Mouse (Mus musculus) embryonic facial prominence, embryonic 10.5 days (tissue): ENCODE measurements at regions not wholly inside any gene's neighbourhood (a gene's known extent, or its start where the extent isn't known, plus 50 kb on each side); places are given as distances from the start of the nearest gene placed in this dataset.
A peak's percentile ranks its signal among the peaks of the same experiment; 100 is the strongest.

ENCODE experiments used
- DNase-seq: peaks from one replicate; pipeline ENCODE4 v3.0.0-alpha.2; 2017; ENCODE audit warnings: low spot score
- H3K27ac ChIP-seq: fragments of 300-500 bp; sonication (generic); replicated peaks from 2 replicates; pipeline ENCODE4 v1.5.1; 2016; ENCODE audit warnings: mild to moderate bottlenecking
- H3K27me3 ChIP-seq: fragments of 300-500 bp; sonication (generic); replicated peaks from 2 replicates; pipeline ENCODE4 v1.6.1; 2016; ENCODE audit warnings: low read depth, mild to moderate bottlenecking; ENCODE audit not compliant: poor library complexity, severe bottlenecking
- H3K36me3 ChIP-seq: fragments of 300-500 bp; sonication (generic); replicated peaks from 2 replicates; pipeline ENCODE4 v1.6.1; 2016; ENCODE audit warnings: mild to moderate bottlenecking, moderate library complexity
- H3K4me1 ChIP-seq: fragments of 300-500 bp; sonication (generic); 2 replicates; pipeline ENCODE4 v1.6.1; 2016
- H3K4me3 ChIP-seq: fragments of 300-500 bp; sonication (generic); 2 replicates; pipeline ENCODE4 v1.5.1; 2016; ENCODE audit warnings: mild to moderate bottlenecking, moderate library complexity
- H3K9me3 ChIP-seq: fragments of 300-500 bp; sonication (generic); 2 replicates; pipeline ENCODE4 v1.6.1; 2016; ENCODE audit warnings: mild to moderate bottlenecking
- WGBS: fragments of 180-500 bp; shearing (Covaris S2); methylation state at CpG from one replicate; pipeline ENCODE4 v1.1.7; 2016; 5-methylcytosine and 5-hydroxymethylcytosine counted together

DNA sequence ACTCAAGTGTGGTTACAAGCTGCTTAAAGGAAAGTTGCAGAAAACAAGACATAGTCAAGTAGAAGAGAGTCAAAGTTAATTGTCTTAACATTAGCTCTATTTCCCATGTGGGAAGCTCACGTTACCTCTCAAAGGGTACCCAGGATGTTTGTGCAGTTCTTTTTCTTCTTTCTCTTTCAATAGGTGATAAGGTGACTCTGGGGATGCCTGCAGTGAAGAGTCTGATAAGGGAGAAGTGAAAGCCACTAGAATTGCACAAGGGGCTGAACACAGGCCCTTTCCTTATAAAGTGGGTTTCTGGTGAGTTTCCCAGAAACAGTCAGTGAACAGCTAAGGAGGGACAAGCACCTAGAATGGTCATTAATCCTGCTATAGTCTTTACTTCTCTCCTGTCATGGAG, 98.6 kb upstream of the Slc4a7 start:
- Histone ChIP-seq H3K9me3 (no peaks in the 10 kb centered on the region), H3K4me3 (no peak overlapping the region), H3K4me1 (peaks cover 2% of the 10 kb centered on the region; the same call in 1 of the 2 replicates), H3K27ac (no peak overlapping the region), H3K27me3 (no peaks in the 10 kb centered on the region), H3K36me3 (no peaks in the 10 kb centered on the region)
- DNase-seq = no peak
- WGBS = 88% methylated on average over 1 of the region's 1 CpGs

DNA sequence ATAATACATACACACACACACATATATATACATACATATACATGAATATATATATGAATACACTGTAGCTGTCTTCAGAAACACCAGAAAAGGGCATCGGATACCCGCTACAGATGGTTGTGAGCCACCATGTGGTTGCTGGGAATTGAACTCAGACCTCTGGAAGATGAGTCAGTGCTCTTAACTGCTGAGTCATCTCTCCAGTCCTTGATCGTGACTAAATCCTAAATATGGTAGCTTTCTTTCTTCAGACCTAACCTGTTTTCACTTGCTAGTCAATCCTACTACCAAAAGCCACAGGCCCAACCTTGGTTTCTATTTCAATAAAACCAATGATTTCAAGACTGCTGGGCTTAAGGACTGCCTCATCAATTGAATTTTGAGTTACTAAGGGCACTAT, 95.0 kb upstream of the Slc4a7 start:
- Histone ChIP-seq H3K9me3 (no peaks in the 10 kb centered on the region), H3K27me3 (no peaks in the 10 kb centered on the region), H3K36me3 (no peaks in the 10 kb centered on the region), H3K27ac (no peak overlapping the region), H3K4me3 (no peak overlapping the region), H3K4me1 (no peaks in the 10 kb centered on the region)
- no peak for DNase-seq
- 87% methylated on average over 3 of the region's 3 CpGs for WGBS

DNA sequence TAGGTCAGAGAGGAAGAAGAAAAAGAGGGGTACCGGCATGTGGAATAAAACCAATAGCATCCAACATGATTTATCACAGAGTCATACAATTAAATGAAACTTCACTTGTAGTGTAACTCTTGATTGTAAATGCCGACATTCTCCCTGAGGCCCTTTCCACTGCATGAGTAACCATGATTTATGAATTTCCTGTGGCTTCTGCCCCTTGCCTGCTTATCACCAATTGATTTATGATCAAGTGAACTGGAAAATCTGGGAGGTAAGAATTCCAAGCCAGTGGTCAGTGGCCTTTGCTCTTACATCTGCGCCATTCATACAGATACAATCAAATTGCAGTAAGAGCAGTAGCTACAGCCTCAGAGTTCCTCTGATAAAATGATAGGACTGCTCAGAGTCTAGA, 89.8 kb upstream of the Slc4a7 start:
- Histone ChIP-seq H3K27me3 (no peaks in the 10 kb centered on the region), H3K27ac (no peak overlapping the region), H3K9me3 (no peaks in the 10 kb centered on the region), H3K36me3 (no peaks in the 10 kb centered on the region), H3K4me3 (no peak overlapping the region), H3K4me1 (no peaks in the 10 kb centered on the region)
- no peak for DNase-seq
- 87% methylated on average over 3 of the region's 3 CpGs for WGBS

DNA sequence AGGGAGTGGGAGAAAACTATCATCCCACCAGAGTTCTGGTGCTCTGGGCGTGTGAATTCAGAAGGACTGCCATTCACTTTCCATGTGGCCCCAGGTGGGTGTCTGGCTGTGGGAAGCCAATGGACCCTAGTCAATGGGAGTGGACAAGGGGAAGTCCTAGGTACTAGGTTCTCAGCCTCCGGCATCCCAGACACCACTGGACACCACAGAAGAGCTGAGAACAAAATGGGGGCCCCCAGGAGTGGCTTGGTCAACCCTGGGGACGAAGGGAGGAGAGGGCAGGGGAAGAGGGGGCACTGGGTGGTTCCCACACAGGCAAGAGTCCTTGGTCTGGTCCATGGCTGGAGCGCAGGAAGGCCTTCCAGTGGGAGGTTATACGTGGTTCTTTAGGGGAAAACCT, 81.8 kb upstream of the Slc4a7 start:
- 84% methylated on average over 5 of the region's 5 CpGs for WGBS
- H3K27me3 ChIP-seq = no peaks in the 10 kb centered on the region
- no peak overlapping the region for H3K27ac ChIP-seq
- no peaks in the 10 kb centered on the region for H3K36me3 ChIP-seq
- H3K4me1 ChIP-seq = no peaks in the 10 kb centered on the region
- H3K4me3 ChIP-seq = no peak overlapping the region
- no peak for DNase-seq
- H3K9me3 ChIP-seq = peaks cover 3% of the 10 kb centered on the region; the same call in 1 of the 2 replicates

DNA sequence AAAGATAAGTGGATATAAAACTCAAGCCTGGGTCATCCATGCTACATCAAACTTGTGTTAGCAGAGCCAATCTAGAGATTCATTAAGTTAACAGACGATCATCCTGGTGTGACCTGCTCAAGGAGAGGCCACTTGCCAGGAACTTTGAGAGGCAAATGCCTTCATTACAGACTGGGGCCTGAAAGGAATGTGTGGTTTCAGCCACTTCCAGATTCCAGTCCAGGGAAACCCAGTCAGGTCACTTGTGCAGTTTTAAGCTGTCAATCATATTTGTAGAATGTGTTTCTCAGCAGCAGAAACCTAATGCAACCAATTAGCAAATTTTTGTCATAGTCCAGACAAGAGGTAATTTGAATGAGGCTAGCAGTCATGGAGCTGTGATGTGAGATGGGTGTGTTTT, 73.4 kb upstream of the Slc4a7 start:
- 68% methylated on average over 1 of the region's 1 CpGs for WGBS
- H3K36me3 ChIP-seq = no peaks in the 10 kb centered on the region
- peaks cover 20% of the 10 kb centered on the region for H3K4me1 ChIP-seq
- H3K27me3 ChIP-seq = no peaks in the 10 kb centered on the region; the same call in 1 of the 2 replicates
- no peak overlapping the region for H3K4me3 ChIP-seq
- no peaks in the 10 kb centered on the region for H3K9me3 ChIP-seq
- DNase-seq = no peak
- no peak overlapping the region for H3K27ac ChIP-seq

DNA sequence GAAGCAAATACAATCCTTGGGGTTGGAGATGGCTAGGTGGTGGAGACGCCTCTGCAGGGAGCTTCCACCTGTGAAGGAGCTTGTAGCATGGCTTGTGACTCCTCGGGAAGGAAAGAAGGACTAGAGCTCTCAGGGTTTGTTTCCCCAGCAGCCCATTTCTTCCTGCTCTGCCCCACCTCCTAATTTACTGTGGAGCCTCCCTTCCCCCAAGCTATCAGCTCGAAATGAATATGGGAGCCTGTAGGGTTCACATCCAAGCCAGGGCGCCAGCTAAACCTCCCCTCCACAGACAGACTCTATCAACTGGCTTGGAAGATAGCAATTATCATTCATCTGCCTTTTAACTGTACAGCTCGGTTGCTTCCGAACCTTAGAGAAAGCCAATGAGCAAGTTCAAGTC, 70.3 kb upstream of the Slc4a7 start:
- WGBS = 45% methylated on average over 6 of the region's 6 CpGs
- Histone ChIP-seq H3K27me3 (no peaks in the 10 kb centered on the region; the same call in 1 of the 2 replicates), H3K36me3 (no peaks in the 10 kb centered on the region), H3K4me1 (peaks cover 27% of the 10 kb centered on the region), H3K9me3 (no peaks in the 10 kb centered on the region), H3K27ac (peak overlapping the region; percentile 44; the same call in 1 of the 2 replicates), H3K4me3 (no peak overlapping the region)
- DNase-seq = no peak

DNA sequence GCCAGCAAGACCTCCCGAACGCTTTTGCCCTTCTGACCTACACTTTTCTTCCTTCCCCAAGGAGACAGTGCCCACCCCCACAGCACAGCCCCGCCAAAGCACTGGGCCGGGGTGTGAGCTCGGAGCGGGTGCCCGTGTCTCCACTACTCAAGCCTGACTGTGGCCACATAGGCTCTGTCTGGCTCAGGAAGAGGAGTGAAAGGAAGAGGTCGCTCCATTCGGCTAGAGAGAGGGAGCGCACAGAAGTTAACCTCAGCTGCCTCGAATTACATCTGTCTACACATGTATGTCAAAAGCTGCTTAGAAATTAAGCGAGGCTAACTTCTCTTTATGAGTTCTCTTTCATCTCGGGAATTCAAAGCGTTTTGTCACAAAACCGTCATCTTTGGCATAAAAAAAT, 69.6 kb upstream of the Slc4a7 start:
- Histone ChIP-seq H3K27ac (peak overlapping the region; percentile 79), H3K36me3 (no peaks in the 10 kb centered on the region), H3K27me3 (no peaks in the 10 kb centered on the region; the same call in 1 of the 2 replicates), H3K4me3 (peak overlapping the region; percentile 51), H3K9me3 (no peaks in the 10 kb centered on the region), H3K4me1 (peaks cover 27% of the 10 kb centered on the region)
- DNase-seq = peak; percentile 58
- WGBS = under 1% methylated on average over 15 of the region's 15 CpGs

DNA sequence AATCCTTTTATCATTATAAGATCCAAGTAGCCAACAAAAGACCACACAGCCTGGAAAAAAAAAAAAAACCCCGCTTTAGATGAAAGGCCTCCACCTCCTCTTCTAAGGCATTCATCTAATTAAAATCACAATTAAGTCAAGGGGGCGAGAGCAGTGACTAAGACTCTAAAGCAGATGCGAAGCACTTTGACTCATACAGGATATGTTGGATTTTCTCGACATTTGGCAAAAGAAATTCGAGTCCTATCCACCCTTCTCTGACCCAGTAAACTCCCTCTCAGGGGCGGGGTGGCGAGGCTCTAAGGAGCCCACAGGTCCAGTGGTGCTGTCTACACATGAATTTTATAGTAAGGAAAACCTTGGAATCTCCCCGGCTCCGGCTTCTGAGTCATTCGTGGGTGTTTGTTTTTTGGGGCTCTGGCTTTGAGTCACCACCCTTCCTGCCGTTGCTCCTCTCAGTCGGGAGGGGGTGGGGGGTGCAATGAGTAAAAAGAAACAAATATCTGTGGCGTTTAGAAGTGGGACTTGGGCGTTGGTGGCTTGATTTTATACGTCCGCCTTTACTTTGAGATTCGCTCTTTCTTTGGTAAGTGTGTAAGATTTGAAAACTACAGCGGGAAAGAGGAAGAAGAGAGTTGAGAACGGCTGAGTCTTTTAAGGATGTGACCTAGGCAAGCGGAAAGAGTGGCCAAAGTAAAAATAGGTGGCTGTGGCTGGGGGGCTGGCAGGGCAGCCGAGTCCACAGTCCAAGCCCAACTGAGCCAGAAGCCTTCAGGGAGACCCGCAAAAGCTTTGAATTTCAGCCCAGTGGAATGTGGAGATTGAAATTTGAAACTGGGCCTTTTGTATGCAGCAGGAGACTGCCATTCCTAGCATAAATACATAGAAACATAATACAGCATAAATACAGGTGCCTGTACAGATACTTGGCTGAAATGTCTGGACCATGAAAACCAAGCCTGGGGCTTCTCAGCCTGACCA, 68.8 kb upstream of the Slc4a7 start:
- H3K27ac ChIP-seq = peak overlapping the region; percentile 79
- peak; percentile 49 for DNase-seq
- WGBS = 5% methylated on average over 22 of the region's 22 CpGs

DNA sequence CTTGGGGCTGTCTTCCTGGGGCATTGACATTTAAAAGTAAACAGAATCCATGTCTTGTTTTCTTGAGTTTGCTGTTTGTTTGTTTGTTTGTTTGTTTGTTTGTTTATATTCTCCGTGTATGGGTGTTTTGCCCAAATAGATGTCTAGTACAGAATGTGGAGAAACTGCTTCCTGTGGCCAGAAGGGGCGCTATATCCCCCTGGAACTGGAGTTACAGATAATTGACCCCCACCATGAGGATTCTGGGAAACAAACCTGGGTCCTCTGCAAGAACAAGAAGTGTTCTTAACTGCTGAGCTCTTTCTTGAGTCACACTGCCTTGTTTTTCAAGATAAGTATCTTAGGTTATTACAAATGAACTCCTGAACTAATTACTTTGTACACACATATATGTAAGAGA, 68.1 kb upstream of the Slc4a7 start:
- H3K27me3 ChIP-seq = no peaks in the 10 kb centered on the region; the same call in 1 of the 2 replicates
- WGBS = 43% methylated on average over 2 of the region's 2 CpGs
- no peaks in the 10 kb centered on the region for H3K36me3 ChIP-seq
- H3K4me1 ChIP-seq = peaks cover 27% of the 10 kb centered on the region
- H3K4me3 ChIP-seq = no peak overlapping the region
- H3K27ac ChIP-seq = 0 out of 2 replicates have a peak overlapping the region, but pooled peaks have one; percentile 79
- DNase-seq = no peak
- no peaks in the 10 kb centered on the region for H3K9me3 ChIP-seq

More for the DNA sequence above, 68.8 kb upstream of the Slc4a7 start:
- Histone ChIP-seq H3K9me3 (no peaks in the 10 kb centered on the region), H3K4me3 (peak overlapping the region; percentile 51), H3K4me1 (peaks cover 27% of the 10 kb centered on the region), H3K27me3 (no peaks in the 10 kb centered on the region; the same call in 1 of the 2 replicates), H3K36me3 (no peaks in the 10 kb centered on the region)

DNA sequence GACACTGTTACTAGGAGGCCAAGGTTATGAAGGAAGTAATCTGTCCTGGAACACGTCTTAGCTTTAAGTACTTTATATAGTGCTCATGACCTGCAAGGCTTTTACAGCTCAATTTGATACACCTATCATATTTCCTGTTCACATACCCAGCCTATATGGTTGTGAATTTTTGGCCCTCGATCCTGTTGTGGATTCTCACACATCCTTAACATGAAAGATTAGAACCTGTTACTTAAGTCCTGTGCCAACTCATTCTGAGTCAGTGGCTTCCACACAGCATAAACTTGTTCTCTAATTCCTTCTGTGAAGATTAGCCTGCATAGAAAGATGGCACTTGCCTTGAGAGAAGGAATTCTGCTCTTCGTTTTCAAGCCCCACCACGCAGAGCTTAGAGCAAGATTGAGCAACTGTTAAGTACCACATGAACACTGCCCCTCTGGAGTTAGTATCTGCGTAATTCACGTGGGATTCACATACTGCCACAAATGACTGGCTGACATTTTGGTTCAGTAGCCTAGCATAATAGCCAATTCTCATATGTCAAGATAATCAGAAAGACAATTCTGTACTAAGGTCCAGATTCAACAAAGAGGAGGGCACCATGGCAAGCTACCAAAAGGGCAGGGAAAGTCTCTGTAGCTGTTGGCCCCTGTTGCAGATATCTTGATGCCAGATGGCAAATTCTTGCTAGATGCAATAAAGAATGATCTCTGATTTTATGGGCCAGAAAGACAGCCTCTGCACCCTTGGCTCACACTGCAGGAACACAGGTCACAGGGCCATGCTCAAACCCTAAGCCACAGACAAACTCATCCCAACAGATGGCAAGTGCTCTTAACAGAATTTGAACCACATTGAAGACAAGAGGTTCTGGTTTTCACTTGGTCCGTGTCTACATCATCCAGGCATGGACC, 62.7 kb upstream of the Slc4a7 start:
- no peaks in the 10 kb centered on the region for H3K36me3 ChIP-seq
- H3K27me3 ChIP-seq = no peaks in the 10 kb centered on the region
- H3K4me1 ChIP-seq = peaks cover 7% of the 10 kb centered on the region
- DNase-seq = no peak
- WGBS = 81% methylated on average over 7 of the region's 7 CpGs
- no peak overlapping the region for H3K27ac ChIP-seq
- H3K4me3 ChIP-seq = no peak overlapping the region
- H3K9me3 ChIP-seq = no peaks in the 10 kb centered on the region

DNA sequence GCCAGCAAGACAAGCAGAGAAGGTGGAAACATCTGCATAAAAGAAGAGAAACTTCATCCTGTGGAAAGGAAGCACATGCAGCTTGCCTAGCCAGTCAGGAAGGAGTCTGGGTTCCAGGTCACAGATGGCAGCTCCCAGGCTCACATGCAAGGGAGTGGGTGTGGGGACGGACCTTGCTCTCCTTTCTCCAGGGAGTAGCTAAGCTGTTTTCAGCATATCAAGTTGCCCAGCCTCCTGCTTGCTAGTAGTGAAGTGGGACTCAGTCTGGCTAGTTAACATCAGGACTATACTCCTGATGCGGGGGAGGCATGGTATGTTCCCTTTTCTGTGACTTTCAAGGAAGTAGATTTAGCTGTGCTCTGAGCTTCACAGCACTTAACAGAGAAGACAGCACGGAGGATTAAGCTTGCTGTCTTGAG, 62.0 kb upstream of the Slc4a7 start:
- Histone ChIP-seq H3K4me1 (peaks cover 7% of the 10 kb centered on the region), H3K27ac (no peak overlapping the region), H3K27me3 (no peaks in the 10 kb centered on the region), H3K36me3 (no peaks in the 10 kb centered on the region), H3K9me3 (no peaks in the 10 kb centered on the region), H3K4me3 (no peak overlapping the region)
- DNase-seq = peak; percentile 24
- WGBS = 42% methylated on average over 3 of the region's 3 CpGs

DNA sequence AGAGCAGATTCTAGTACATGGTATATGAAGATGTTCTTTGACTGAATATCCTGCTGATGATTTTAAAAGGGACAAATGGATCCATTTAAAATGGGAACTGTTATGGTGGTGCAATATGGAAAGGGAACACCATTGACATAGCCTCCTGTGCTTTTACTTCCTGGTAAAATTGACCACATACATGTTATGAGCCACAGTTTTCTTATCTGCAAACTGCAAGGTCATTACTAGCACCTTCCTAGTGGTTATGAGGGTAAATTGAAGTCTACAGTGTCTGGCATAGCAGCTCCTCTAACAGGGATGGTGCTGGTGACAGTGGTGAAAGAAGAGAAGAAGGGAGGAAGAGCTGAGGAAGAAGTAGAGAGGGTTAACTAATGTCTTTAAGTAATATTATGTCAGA, 61.5 kb upstream of the Slc4a7 start:
- Histone ChIP-seq H3K36me3 (no peaks in the 10 kb centered on the region), H3K27ac (no peak overlapping the region), H3K4me3 (no peak overlapping the region), H3K27me3 (no peaks in the 10 kb centered on the region), H3K9me3 (no peaks in the 10 kb centered on the region), H3K4me1 (peaks cover 7% of the 10 kb centered on the region)
- DNase-seq = no peak
